Mouse (Mus musculus) liver, adult 2 months (tissue): ENCODE data around the gene Kdm4a.

ENCODE experiments used
- CTCF ChIP-seq: fragments of 200-500 bp; IDR thresholded peaks from 2 replicates; pipeline ENCODE4 v1.5.1; 2011; ENCODE audit warnings: low read depth, low read length, control low read depth
- POLR2A ChIP-seq: fragments of 200-500 bp; IDR thresholded peaks from 2 replicates; pipeline ENCODE4 v1.6.1; 2011; ENCODE audit warnings: low read length, control low read depth; ENCODE audit not compliant: insufficient read depth; ENCODE audit errors: extremely low read depth

GRCm38 (mm10) chr4:118220756-118221155 lies 40.9 kb upstream of the Kdm4a start:
- TF ChIP-seq POLR2A = no peak
- TF ChIP-seq CTCF = no peak
